8 mouse cellular contexts compared by ENCODE assay signal in genomic region chr4:136260491-136261180, GRCm38 (mm10). TPM values are rescaled to one million over a fixed set of nuclear protein-coding genes. Genes with fewer than 3 reads are reported as not detected.
DNase-seq lines count a peak whose midpoint lies in the region; ATAC-seq and TF ChIP-seq lines count a peak whose summit lies in the region.

No protein-coding gene starts in this region.

- TF ChIP-seq CTCF in intestine, postnatal 0 days (IDR thresholded peaks at IDR 0.05; ENCODE audit: low read depth) = peak; percentile 95
- TF ChIP-seq CTCF in liver, adult 2 months (IDR thresholded peaks at IDR 0.05; ENCODE audit: low read depth, low read length) = peak; percentile 88

- no peaks in the 10 kb centered on the region for H3K79me2 ChIP-seq in liver, adult 2 months (ENCODE audit: control insufficient read depth, insufficient read depth, low read length)

- H3K4me1 ChIP-seq in intestine, postnatal 0 days (replicated peaks; ENCODE audit: control insufficient read depth, insufficient read depth, low read length) = no peaks in the 10 kb centered on the region
- H3K4me1 ChIP-seq in liver, adult 2 months (ENCODE audit: control insufficient read depth, insufficient read depth, low read length) = peaks cover 10% of the 10 kb centered on the region
- no peaks in the 10 kb centered on the region for H3K4me1 ChIP-seq in neural tube, embryonic 12.5 days
- H3K4me1 ChIP-seq in stomach, embryonic 16.5 days (ENCODE audit: control insufficient read depth, insufficient read depth, low read length) = peaks cover 6% of the 10 kb centered on the region; the same call in 1 of the 2 replicates

- peak; percentile 73 to 91 for DNase-seq in left cerebral cortex, adult 18-20 months (ENCODE audit: low spot score in 2 of 2)
- no peak for DNase-seq in left cerebral cortex, adult 11 months (ENCODE audit: low spot score)
- peak; percentile 80 to 88 for DNase-seq in cerebellum, postnatal 4 days (ENCODE audit: low spot score in 2 of 2)
- peak; percentile 78 to 83 for DNase-seq in gastrocnemius, postnatal 36 days
- DNase-seq in liver, adult 2 months (ENCODE audit: extremely low read depth, low read depth, low spot score) = peak; percentile 98

- TF ChIP-seq POLR2A in liver, adult 2 months (IDR thresholded peaks at IDR 0.05; ENCODE audit: extremely low read depth, insufficient read depth, low read length) = no peak

- no peak overlapping the region for H3K4me2 ChIP-seq in intestine, postnatal 0 days (replicated peaks; ENCODE audit: low read depth)
- no peak overlapping the region for H3K4me2 ChIP-seq in neural tube, embryonic 12.5 days (replicated peaks)
- no peak overlapping the region for H3K4me2 ChIP-seq in stomach, embryonic 16.5 days (ENCODE audit: low read depth, low read length)

- no peaks in the 10 kb centered on the region for H3K27me3 ChIP-seq in intestine, postnatal 0 days (replicated peaks; ENCODE audit: control insufficient read depth, insufficient read depth, low read length)
- H3K27me3 ChIP-seq in liver, adult 2 months (ENCODE audit: control insufficient read depth, insufficient read depth, low read length) = no peaks in the 10 kb centered on the region
- H3K27me3 ChIP-seq in neural tube, embryonic 12.5 days (replicated peaks) = no peaks in the 10 kb centered on the region
- no peaks in the 10 kb centered on the region for H3K27me3 ChIP-seq in stomach, embryonic 16.5 days (ENCODE audit: control insufficient read depth, insufficient read depth, low read length)

- no peaks in the 10 kb centered on the region for H3K9me3 ChIP-seq in intestine, postnatal 0 days (ENCODE audit: control insufficient read depth)
- H3K9me3 ChIP-seq in neural tube, embryonic 12.5 days = no peaks in the 10 kb centered on the region
- no peaks in the 10 kb centered on the region for H3K9me3 ChIP-seq in stomach, embryonic 16.5 days (replicated peaks; ENCODE audit: control insufficient read depth, low read length)

- ATAC-seq in intestine, postnatal 0 days = no peak
- ATAC-seq in neural tube, embryonic 12.5 days (ENCODE audit: low FRiP score, low read depth) = no peak
- ATAC-seq in stomach, embryonic 16.5 days (ENCODE audit: insufficient read depth, low FRiP score) = peak; percentile 78; the same call in 1 of the 2 replicates

- H3K27ac ChIP-seq in intestine, postnatal 0 days (ENCODE audit: low read depth, low read length) = no peak overlapping the region
- H3K27ac ChIP-seq in liver, adult 2 months (replicated peaks; ENCODE audit: insufficient read depth, low read depth, low read length) = peak overlapping the region; percentile 62
- H3K27ac ChIP-seq in neural tube, embryonic 12.5 days = no peak overlapping the region
- H3K27ac ChIP-seq in stomach, embryonic 16.5 days (ENCODE audit: low read length) = peak overlapping the region; percentile 28; the same call in 1 of the 2 replicates

- intact Hi-C loops in gastrocnemius, postnatal 36 days (cut with DNase I) = loop anchor here (1.0 to 2.0 kb wide), 2 partner anchors 25 to 50 kb away; partner anchors contain the start of gene Hnrnpr

- no peaks in the 10 kb centered on the region for H3K36me3 ChIP-seq in intestine, postnatal 0 days (ENCODE audit: control insufficient read depth, insufficient read depth)
- H3K36me3 ChIP-seq in liver, adult 2 months (ENCODE audit: control insufficient read depth, insufficient read depth, low read length) = no peaks in the 10 kb centered on the region
- H3K36me3 ChIP-seq in neural tube, embryonic 12.5 days = no peaks in the 10 kb centered on the region
- no peaks in the 10 kb centered on the region for H3K36me3 ChIP-seq in stomach, embryonic 16.5 days (ENCODE audit: control insufficient read depth, insufficient read depth, low read length)

- H3K9ac ChIP-seq in intestine, postnatal 0 days (ENCODE audit: low read depth, low read length) = no peak overlapping the region
- H3K9ac ChIP-seq in liver, adult 2 months (ENCODE audit: low read depth, low read length) = no peak overlapping the region
- H3K9ac ChIP-seq in neural tube, embryonic 12.5 days = 0 out of 2 replicates have a peak overlapping the region, but pooled peaks have one; percentile 6
- peak overlapping the region; percentile 19; the same call in 1 of the 2 replicates for H3K9ac ChIP-seq in stomach, embryonic 16.5 days (ENCODE audit: low read length)

- 44% methylated on average over 10 of the region's 10 CpGs for WGBS in intestine, postnatal 0 days
- 7% methylated on average over 10 of the region's 10 CpGs for WGBS in liver, adult 2 months
- WGBS in neural tube, embryonic 12.5 days = 47% methylated on average over 10 of the region's 10 CpGs
- 35% methylated on average over 10 of the region's 10 CpGs for WGBS in stomach, embryonic 16.5 days

- H3K4me3 ChIP-seq in intestine, postnatal 0 days (ENCODE audit: low read depth, low read length) = no peak overlapping the region
- peak overlapping the region; percentile 4; the same call in 1 of the 2 replicates for H3K4me3 ChIP-seq in liver, adult 2 months (ENCODE audit: insufficient read depth, low read depth, low read length)
- H3K4me3 ChIP-seq in neural tube, embryonic 12.5 days = no peak overlapping the region
- no peak overlapping the region for H3K4me3 ChIP-seq in stomach, embryonic 16.5 days (replicated peaks; ENCODE audit: low read length)

RNA-seq across cellular contexts. Expression of gene Tcea3, which starts 13.1 kb away (rescaled TPM):
- total RNA-seq in left cerebral cortex, adult 18-20 months (2021) = under 1 TPM; 0.49 to 0.77 TPM
- total RNA-seq in gastrocnemius, postnatal 36 days (2021) = 100 to 1,000 TPM; 272 to 347 TPM
- 23.6 and 25.0 TPM in 2 replicates for polyA plus RNA-seq in intestine, postnatal 0 days (2015; fragmentation: Nextera tagmentation; extraction: Ambion mirVana)
- 34.8 and 39.3 TPM in 2 replicates for total RNA-seq in liver, adult 2 months (2014; rRNA removed)
- 20.1 and 28.9 TPM in 2 replicates for polyA plus RNA-seq in liver, adult 2 months (2012; rRNA removed)
- 3.0 and 4.5 TPM in 2 replicates for polyA plus RNA-seq in neural tube, embryonic 12.5 days (2016; fragmentation: Nextera tagmentation; extraction: Ambion mirVana)
- polyA plus RNA-seq in stomach, embryonic 16.5 days (2015; fragmentation: Nextera tagmentation; extraction: Ambion mirVana) = 23.9 and 29.1 TPM in 2 replicates

RNA-seq across cellular contexts. Expression of gene Zfp46, which starts 23.8 kb away (rescaled TPM):
- total RNA-seq in left cerebral cortex, adult 18-20 months (2021) = 10 to 100 TPM; 41.5 to 43.6 TPM
- total RNA-seq in gastrocnemius, postnatal 36 days (2021) = 10 to 100 TPM; 19.7 to 22.4 TPM
- polyA plus RNA-seq in intestine, postnatal 0 days (2015; fragmentation: Nextera tagmentation; extraction: Ambion mirVana) = 6.7 and 7.5 TPM in 2 replicates
- 2.6 TPM in 2 replicates for total RNA-seq in liver, adult 2 months (2014; rRNA removed)
- 2.9 and 3.1 TPM in 2 replicates for polyA plus RNA-seq in liver, adult 2 months (2012; rRNA removed)
- 38.3 and 39.7 TPM in 2 replicates for polyA plus RNA-seq in neural tube, embryonic 12.5 days (2016; fragmentation: Nextera tagmentation; extraction: Ambion mirVana)
- polyA plus RNA-seq in stomach, embryonic 16.5 days (2015; fragmentation: Nextera tagmentation; extraction: Ambion mirVana) = 23.9 and 25.9 TPM in 2 replicates

RNA-seq across cellular contexts. Expression of gene Hnrnpr, which starts 50.1 kb away (rescaled TPM):
- total RNA-seq in left cerebral cortex, adult 18-20 months (2021) = 10 to 100 TPM; 84.7 to 86.8 TPM
- total RNA-seq in gastrocnemius, postnatal 36 days (2021) = 10 to 100 TPM; 16.4 to 21.1 TPM
- 47.9 and 51.4 TPM in 2 replicates for polyA plus RNA-seq in intestine, postnatal 0 days (2015; fragmentation: Nextera tagmentation; extraction: Ambion mirVana)
- 16.7 and 22.9 TPM in 2 replicates for total RNA-seq in liver, adult 2 months (2014; rRNA removed)
- polyA plus RNA-seq in liver, adult 2 months (2012; rRNA removed) = 5.0 and 5.7 TPM in 2 replicates
- 221 and 229 TPM in 2 replicates for polyA plus RNA-seq in neural tube, embryonic 12.5 days (2016; fragmentation: Nextera tagmentation; extraction: Ambion mirVana)
- 119 and 121 TPM in 2 replicates for polyA plus RNA-seq in stomach, embryonic 16.5 days (2015; fragmentation: Nextera tagmentation; extraction: Ambion mirVana)

RNA-seq across cellular contexts. Expression of gene Asap3, which starts 54.5 kb away (rescaled TPM):
- 1 to 10 TPM; 2.6 to 3.0 TPM for total RNA-seq in left cerebral cortex, adult 18-20 months (2021)
- 1 to 10 TPM; 1.8 to 2.1 TPM for total RNA-seq in gastrocnemius, postnatal 36 days (2021)
- polyA plus RNA-seq in intestine, postnatal 0 days (2015; fragmentation: Nextera tagmentation; extraction: Ambion mirVana) = 0.95 and 1.1 TPM in 2 replicates
- 3.3 and 5.6 TPM in 2 replicates for total RNA-seq in liver, adult 2 months (2014; rRNA removed)
- polyA plus RNA-seq in liver, adult 2 months (2012; rRNA removed) = 5.2 and 5.8 TPM in 2 replicates
- polyA plus RNA-seq in neural tube, embryonic 12.5 days (2016; fragmentation: Nextera tagmentation; extraction: Ambion mirVana) = 10.4 and 11.4 TPM in 2 replicates
- polyA plus RNA-seq in stomach, embryonic 16.5 days (2015; fragmentation: Nextera tagmentation; extraction: Ambion mirVana) = 7.0 and 7.1 TPM in 2 replicates

Comparison
In these comparisons a context has a peak if more than half of its experiments do, and no peak if none do; other contexts are left out.
1. H3K27ac ChIP-seq: peak in liver, adult 2 months (single experiment) and stomach, embryonic 16.5 days (single experiment); none in intestine, postnatal 0 days (single experiment) and neural tube, embryonic 12.5 days (single experiment).
2. H3K9ac ChIP-seq: peak in neural tube, embryonic 12.5 days (single experiment) and stomach, embryonic 16.5 days (single experiment); none in intestine, postnatal 0 days (single experiment) and liver, adult 2 months (single experiment).